Mouse (Mus musculus) embryonic facial prominence, embryonic 12.5 days (tissue): ENCODE results near the gene Tgfa. TPM values are rescaled to one million over a fixed set of nuclear protein-coding genes. Genes with fewer than 3 reads are reported as not detected.

Experiments used
- ATAC-seq: fragments of 200-750 bp; cut with Nextera tagmentation; 2 replicates; pipeline ENCODE4 v1.8.0; 2017; ENCODE audit not compliant: insufficient number of reproducible peaks, insufficient read depth, low FRiP score, low TSS enrichment
- H3K27ac ChIP-seq: fragments of 300-500 bp; sonication (generic); 2 replicates; pipeline ENCODE4 v1.5.1; 2016; ENCODE audit warnings: mild to moderate bottlenecking
- H3K27me3 ChIP-seq: fragments of 300-500 bp; sonication (generic); 2 replicates; pipeline ENCODE4 v1.6.1; 2016; ENCODE audit warnings: mild to moderate bottlenecking, moderate library complexity
- H3K36me3 ChIP-seq: fragments of 300-500 bp; sonication (generic); 2 replicates; pipeline ENCODE4 v1.6.1; 2016; ENCODE audit warnings: mild to moderate bottlenecking
- H3K4me1 ChIP-seq: fragments of 300-500 bp; sonication (generic); 2 replicates; pipeline ENCODE4 v1.6.1; 2016
- H3K4me2 ChIP-seq: fragments of 300-500 bp; sonication (generic); replicated peaks from 2 replicates; pipeline ENCODE4 v1.6.1; 2016; ENCODE audit warnings: mild to moderate bottlenecking, moderate library complexity
- H3K4me3 ChIP-seq: fragments of 300-500 bp; sonication (generic); 2 replicates; pipeline ENCODE4 v1.5.1; 2016; ENCODE audit warnings: mild to moderate bottlenecking
- H3K9ac ChIP-seq: fragments of 300-500 bp; sonication (generic); 2 replicates; pipeline ENCODE4 v1.6.1; 2016; ENCODE audit warnings: mild to moderate bottlenecking, moderate library complexity
- H3K9me3 ChIP-seq: fragments of 300-500 bp; sonication (generic); 2 replicates; pipeline ENCODE4 v1.6.1; 2016; ENCODE audit warnings: mild to moderate bottlenecking, moderate library complexity
- WGBS: fragments of 180-500 bp; shearing (Covaris S2); methylation state at CpG from one replicate; pipeline ENCODE4 v1.1.7; 2016; 5-methylcytosine and 5-hydroxymethylcytosine counted together
- polyA plus RNA-seq: library from polyadenylated mRNA; unstranded; fragments of >200 nt; fragmentation: Nextera tagmentation; extraction: Ambion mirVana; gene quantifications from 2 replicates; pipeline ENCODE4 v1.2.1, GENCODE M21; 2016

Gene Tgfa
- polyA plus RNA-seq, 1 experiment from 2014 or later, result 3.6 TPM

DNA sequence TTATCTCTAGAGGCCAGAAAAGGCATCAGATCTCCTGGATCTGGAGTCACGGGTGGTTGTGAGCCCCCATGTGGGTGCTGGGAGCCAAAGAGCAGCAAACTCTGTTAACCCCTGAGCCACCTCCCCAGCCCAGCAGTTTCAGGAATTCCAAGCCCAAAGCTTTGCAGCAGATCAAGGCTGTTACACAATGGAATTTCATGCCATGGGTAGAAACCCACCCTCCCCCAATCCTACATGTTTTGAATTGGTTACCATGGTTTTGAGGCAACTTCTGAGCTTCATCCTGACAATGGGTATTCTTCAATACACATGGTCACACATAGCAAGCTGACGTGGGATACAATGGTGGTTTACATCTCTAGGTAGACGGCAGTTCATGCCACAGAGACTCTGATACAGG, 49.8 kb downstream of the Tgfa start:
- Histone ChIP-seq H3K4me3 (no peak overlapping the region), H3K27ac (no peak overlapping the region), H3K9me3 (no peaks in the 10 kb centered on the region), H3K4me2 (no peak overlapping the region), H3K9ac (no peak overlapping the region), H3K36me3 (no peaks in the 10 kb centered on the region), H3K27me3 (no peaks in the 10 kb centered on the region), H3K4me1 (peaks cover 4% of the 10 kb centered on the region; the same call in 1 of the 2 replicates)
- 52% methylated on average over 3 of the region's 3 CpGs for WGBS
- ATAC-seq, result no peak

GRCm38 (mm10) chr6:86245965-86246364, 50.9 kb downstream of the Tgfa start:
- Histone ChIP-seq H3K9ac (no peak overlapping the region), H3K27ac (no peak overlapping the region), H3K9me3 (no peaks in the 10 kb centered on the region), H3K4me3 (no peak overlapping the region), H3K36me3 (no peaks in the 10 kb centered on the region), H3K4me2 (no peak overlapping the region), H3K27me3 (no peaks in the 10 kb centered on the region), H3K4me1 (peaks cover 6% of the 10 kb centered on the region; the same call in 1 of the 2 replicates)
- ATAC-seq, result no peak
- 44% methylated on average over 4 of the region's 4 CpGs for WGBS

GRCm38 (mm10) chr6:86248562-86248961, 53.5 kb downstream of the Tgfa start:
- H3K27me3 ChIP-seq, result no peaks in the 10 kb centered on the region
- 73% methylated on average over 1 of the region's 1 CpGs for WGBS
- no peak for ATAC-seq
- H3K27ac ChIP-seq, result no peak overlapping the region
- no peak overlapping the region for H3K9ac ChIP-seq
- H3K36me3 ChIP-seq, result no peaks in the 10 kb centered on the region
- no peak overlapping the region for H3K4me2 ChIP-seq
- H3K4me3 ChIP-seq, result no peak overlapping the region
- H3K9me3 ChIP-seq, result no peaks in the 10 kb centered on the region
- H3K4me1 ChIP-seq, result peaks cover 6% of the 10 kb centered on the region; the same call in 1 of the 2 replicates

- Histone ChIP-seq H3K9ac (no peak overlapping the region), H3K36me3 (no peaks in the 10 kb centered on the region), H3K4me1 (peaks cover 6% of the 10 kb centered on the region; the same call in 1 of the 2 replicates), H3K4me2 (no peak overlapping the region), H3K9me3 (no peaks in the 10 kb centered on the region), H3K27ac (no peak overlapping the region), H3K4me3 (no peak overlapping the region), H3K27me3 (no peaks in the 10 kb centered on the region)
- no peak for ATAC-seq
- 26% methylated on average over 16 of the region's 16 CpGs for WGBS
Observed at GRCm38 (mm10) chr6:86249042-86249441, 54.0 kb downstream of the Tgfa start.

DNA sequence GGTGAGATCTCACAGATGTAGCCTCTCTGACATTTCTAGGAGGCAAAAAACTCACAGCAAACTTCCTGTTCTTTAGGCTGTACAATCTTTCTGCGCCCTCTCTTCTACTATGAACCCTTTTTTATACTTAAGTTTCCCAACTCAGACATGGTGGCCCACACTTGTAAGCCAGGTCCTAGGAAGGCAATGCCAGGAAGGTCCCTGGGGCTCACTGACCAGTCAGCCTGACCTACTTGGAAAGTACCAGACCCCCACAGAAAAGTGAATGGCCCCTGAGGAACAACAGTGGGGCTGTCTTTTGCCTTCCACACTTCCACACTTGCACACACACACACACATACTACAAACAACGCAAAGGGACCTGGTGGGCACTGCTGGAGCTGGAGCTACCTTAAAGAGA, 55.2 kb downstream of the Tgfa start:
- no peak for ATAC-seq
- 89% methylated on average over 2 of the region's 2 CpGs for WGBS
- H3K27me3 ChIP-seq, result no peaks in the 10 kb centered on the region
- H3K4me1 ChIP-seq, result peaks cover 6% of the 10 kb centered on the region; the same call in 1 of the 2 replicates
- H3K4me2 ChIP-seq, result no peak overlapping the region
- no peak overlapping the region for H3K9ac ChIP-seq
- no peak overlapping the region for H3K27ac ChIP-seq
- H3K4me3 ChIP-seq, result no peak overlapping the region
- H3K36me3 ChIP-seq, result no peaks in the 10 kb centered on the region
- no peaks in the 10 kb centered on the region for H3K9me3 ChIP-seq

GRCm38 (mm10) chr6:86250830-86251229, 55.8 kb downstream of the Tgfa start:
- H3K4me1 ChIP-seq, result peaks cover 6% of the 10 kb centered on the region; the same call in 1 of the 2 replicates
- H3K9me3 ChIP-seq, result no peaks in the 10 kb centered on the region
- no peak overlapping the region for H3K4me2 ChIP-seq
- H3K9ac ChIP-seq, result no peak overlapping the region
- no peaks in the 10 kb centered on the region for H3K36me3 ChIP-seq
- no peak for ATAC-seq
- H3K27me3 ChIP-seq, result no peaks in the 10 kb centered on the region
- 78% methylated on average over 8 of the region's 8 CpGs for WGBS
- H3K4me3 ChIP-seq, result no peak overlapping the region
- no peak overlapping the region for H3K27ac ChIP-seq

DNA sequence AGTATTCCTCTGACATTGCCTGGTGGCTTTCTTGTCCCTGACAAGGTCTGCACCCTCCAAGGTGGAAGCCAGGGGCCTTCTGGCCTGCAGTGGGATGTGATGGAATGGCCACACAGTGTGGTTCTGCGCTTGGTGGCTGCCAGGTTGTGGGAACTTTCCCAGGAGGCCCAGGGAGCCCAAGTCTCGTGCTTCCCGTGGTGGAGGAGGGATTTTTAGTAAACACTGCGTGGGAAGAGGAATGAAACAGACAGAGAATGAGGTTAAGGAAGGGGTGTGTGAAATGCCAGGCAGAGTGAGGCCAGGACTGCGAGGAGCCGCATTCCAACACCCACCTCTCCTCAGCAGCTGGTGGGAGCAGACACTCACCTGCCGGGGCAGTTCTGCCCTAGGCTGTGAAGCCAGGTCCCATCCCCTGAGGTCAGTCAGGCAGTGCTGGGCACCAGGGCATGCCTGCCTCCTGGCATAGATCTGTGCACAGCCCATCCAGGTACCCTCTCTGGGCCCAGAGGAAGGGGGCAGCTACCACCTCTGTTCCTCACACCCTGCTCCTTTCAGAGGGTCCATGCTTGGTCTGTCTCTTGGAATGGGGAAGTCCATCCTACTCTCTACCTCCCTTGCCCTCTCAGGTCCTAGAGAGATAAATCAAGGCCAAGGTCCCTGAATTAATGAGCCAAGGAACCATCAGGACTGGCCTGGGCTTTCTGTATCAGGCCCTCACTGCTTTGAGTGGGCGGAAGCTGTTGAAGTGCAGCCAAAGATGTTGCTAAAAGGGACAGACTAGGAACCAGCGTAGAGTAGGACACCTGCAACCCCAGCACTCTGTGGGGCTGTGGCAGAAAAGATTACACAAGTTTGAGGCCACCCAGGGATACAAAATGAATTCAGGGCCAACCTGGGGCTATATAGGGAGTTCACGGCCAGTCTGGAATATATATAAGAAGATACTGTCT, 57.4 kb downstream of the Tgfa start:
- ATAC-seq, result no peak
- 64% methylated on average over 10 of the region's 10 CpGs for WGBS

DNA sequence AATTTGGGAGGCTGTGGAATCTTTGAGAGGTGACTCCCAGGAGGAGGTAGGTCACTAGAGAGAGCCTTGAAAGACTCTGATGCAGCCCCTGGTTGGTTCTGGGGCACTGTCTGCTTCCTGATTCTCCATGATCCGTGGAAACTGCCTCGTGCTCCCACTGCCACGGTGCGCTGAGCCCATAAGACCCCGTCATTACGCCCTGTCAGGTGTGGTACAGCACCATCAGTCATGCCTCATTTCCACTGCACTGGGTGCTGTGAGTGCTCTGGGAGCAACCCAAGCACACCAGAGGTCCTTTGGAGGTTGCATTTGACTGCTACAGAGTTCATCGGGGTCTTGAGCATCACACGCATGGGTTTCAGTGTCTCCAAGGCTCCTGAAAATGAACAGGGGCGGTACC, 60.9 kb downstream of the Tgfa start:
- Histone ChIP-seq H3K4me2 (no peak overlapping the region), H3K36me3 (no peaks in the 10 kb centered on the region)

More for the DNA sequence above, 57.4 kb downstream of the Tgfa start:
- H3K27ac ChIP-seq, result no peak overlapping the region
- no peaks in the 10 kb centered on the region for H3K9me3 ChIP-seq
- H3K4me2 ChIP-seq, result no peak overlapping the region
- no peak overlapping the region for H3K4me3 ChIP-seq
- H3K4me1 ChIP-seq, result peaks cover 6% of the 10 kb centered on the region; the same call in 1 of the 2 replicates
- H3K36me3 ChIP-seq, result no peaks in the 10 kb centered on the region
- H3K9ac ChIP-seq, result no peak overlapping the region
- H3K27me3 ChIP-seq, result no peaks in the 10 kb centered on the region

GRCm38 (mm10) chr6:86259242-86259641, 64.2 kb downstream of the Tgfa start:
- no peaks in the 10 kb centered on the region for H3K9me3 ChIP-seq
- whole genome bisulfite sequencing, result 91% methylated on average over 6 of the region's 6 CpGs
- H3K27me3 ChIP-seq, result no peaks in the 10 kb centered on the region

More for the DNA sequence above, 60.9 kb downstream of the Tgfa start:
- H3K4me3 ChIP-seq, result no peak overlapping the region
- no peak for ATAC-seq
- no peaks in the 10 kb centered on the region for H3K27me3 ChIP-seq
- no peaks in the 10 kb centered on the region for H3K4me1 ChIP-seq
- 85% methylated on average over 9 of the region's 9 CpGs for WGBS
- no peak overlapping the region for H3K9ac ChIP-seq
- H3K9me3 ChIP-seq, result no peaks in the 10 kb centered on the region
- H3K27ac ChIP-seq, result no peak overlapping the region

GRCm38 (mm10) chr6:86260322-86261050, 65.5 kb downstream of the Tgfa start:
- no peaks in the 10 kb centered on the region for H3K4me1 ChIP-seq
- H3K27ac ChIP-seq, result no peak overlapping the region
- no peaks in the 10 kb centered on the region for H3K36me3 ChIP-seq
- H3K4me3 ChIP-seq, result no peak overlapping the region
- no peak overlapping the region for H3K9ac ChIP-seq
- no peaks in the 10 kb centered on the region for H3K9me3 ChIP-seq
- no peak for ATAC-seq
- WGBS, result 70% methylated on average over 7 of the region's 7 CpGs
- no peak overlapping the region for H3K4me2 ChIP-seq
- no peaks in the 10 kb centered on the region for H3K27me3 ChIP-seq

More at GRCm38 (mm10) chr6:86259242-86259641, 64.2 kb downstream of the Tgfa start:
- Histone ChIP-seq H3K4me2 (no peak overlapping the region), H3K4me3 (no peak overlapping the region), H3K9ac (no peak overlapping the region), H3K36me3 (no peaks in the 10 kb centered on the region), H3K27ac (no peak overlapping the region), H3K4me1 (no peaks in the 10 kb centered on the region)
- ATAC-seq, result no peak

- H3K36me3 ChIP-seq, result no peaks in the 10 kb centered on the region
- WGBS, result 70% methylated on average over 5 of the region's 5 CpGs
- no peak overlapping the region for H3K9ac ChIP-seq
- H3K4me2 ChIP-seq, result no peak overlapping the region
- H3K9me3 ChIP-seq, result no peaks in the 10 kb centered on the region
- ATAC-seq, result no peak
- H3K4me1 ChIP-seq, result peaks cover 7% of the 10 kb centered on the region
- H3K27ac ChIP-seq, result no peak overlapping the region
- H3K4me3 ChIP-seq, result no peak overlapping the region
- H3K27me3 ChIP-seq, result no peaks in the 10 kb centered on the region
Observed at GRCm38 (mm10) chr6:86266786-86267185, 71.8 kb downstream of the Tgfa start.
